Mouse (Mus musculus): ENCODE measurements around the gene Rho. TPM values are rescaled to one million over a fixed set of nuclear protein-coding genes. Genes with fewer than 3 reads are reported as not detected.

Gene Rho
- polyA plus RNA-seq (2012; rRNA removed): 3.5 and 4.7 TPM in 2 replicates

DNA sequence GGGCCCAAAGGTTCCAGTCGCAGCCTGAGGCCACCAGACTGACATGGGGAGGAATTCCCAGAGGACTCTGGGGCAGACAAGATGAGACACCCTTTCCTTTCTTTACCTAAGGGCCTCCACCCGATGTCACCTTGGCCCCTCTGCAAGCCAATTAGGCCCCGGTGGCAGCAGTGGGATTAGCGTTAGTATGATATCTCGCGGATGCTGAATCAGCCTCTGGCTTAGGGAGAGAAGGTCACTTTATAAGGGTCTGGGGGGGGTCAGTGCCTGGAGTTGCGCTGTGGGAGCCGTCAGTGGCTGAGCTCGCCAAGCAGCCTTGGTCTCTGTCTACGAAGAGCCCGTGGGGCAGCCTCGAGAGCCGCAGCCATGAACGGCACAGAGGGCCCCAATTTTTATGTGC lies at the start of gene Rho:
TSS of gene Rho (plus strand) at position 110 of the 400 bp plus-strand sequence.

DNA sequence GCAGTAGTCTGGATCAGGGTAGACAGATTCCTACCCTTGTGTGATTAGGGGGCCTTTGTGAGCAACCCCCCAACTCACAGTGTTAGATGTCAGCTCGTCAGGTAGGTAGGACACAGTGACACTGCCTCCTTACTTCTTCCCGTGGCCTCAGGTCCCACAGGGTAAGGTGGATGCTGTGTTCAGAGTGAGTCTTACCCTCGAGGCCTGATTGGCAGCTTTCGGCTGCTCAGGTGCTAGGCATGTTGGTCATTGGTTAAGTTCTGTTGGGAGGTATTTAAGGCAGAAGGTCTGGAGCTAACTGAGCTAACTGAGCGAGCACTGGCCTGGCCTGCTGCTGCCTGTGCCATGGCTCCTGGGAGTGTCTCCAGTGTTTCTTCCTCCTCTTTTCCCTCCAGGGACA lies 13.1 kb downstream of the Rho start, which contains the start of gene H1foo:
TSS of gene H1foo (plus strand) at position 301 of the 400 bp plus-strand sequence.

Other genes with a start within 250 kb of the Rho start
- 2.8 and 4.5 TPM in 2 replicates for gene Tmem40, start 169.3 kb upstream of the Rho start, polyA plus RNA-seq (2012; rRNA removed)
- gene Cand2, start 157.2 kb upstream of the Rho start, polyA plus RNA-seq (2012; rRNA removed): 24.9 and 28.3 TPM in 2 replicates
- 557 and 914 TPM in 2 replicates for gene Rpl32, start 123.0 kb upstream of the Rho start, polyA plus RNA-seq (2012; rRNA removed)
- gene Efcab12, start 93.3 kb upstream of the Rho start, polyA plus RNA-seq (2012; rRNA removed): 2.0 and 2.9 TPM in 2 replicates
- 1.6 and 1.7 TPM in 2 replicates for gene Mbd4, start 78.4 kb upstream of the Rho start, polyA plus RNA-seq (2012; rRNA removed)
- 28.2 and 32.4 TPM in 2 replicates for gene Ift122, start 78.3 kb upstream of the Rho start, polyA plus RNA-seq (2012; rRNA removed)
- gene H1foo, start 13.2 kb downstream of the Rho start, polyA plus RNA-seq (2012; rRNA removed): 35.0 and 43.2 TPM in 2 replicates
- gene Plxnd1, start 63.3 kb downstream of the Rho start, polyA plus RNA-seq (2012; rRNA removed): 203 and 236 TPM in 2 replicates

Measured in ovary, adult 2 months (tissue).